Mouse (Mus musculus) intestine, postnatal 0 days (tissue): ENCODE data around the gene Zyx. TPM values are rescaled to one million over a fixed set of nuclear protein-coding genes. Genes with fewer than 3 reads are reported as not detected.
A peak's percentile ranks its signal among the peaks of the same experiment; 100 is the strongest.

Experiments
- ATAC-seq: fragments of 200-750 bp; cut with Nextera tagmentation; 2 replicates; pipeline ENCODE4 v1.8.0; 2017; ENCODE audit warnings: mild to moderate bottlenecking, moderate TSS enrichment, moderate library complexity
- H3K27ac ChIP-seq: fragments of 300-500 bp; sonication (generic); 2 replicates; pipeline ENCODE4 v1.5.1; 2014; ENCODE audit warnings: mild to moderate bottlenecking, low read depth, low read length, moderate library complexity
- H3K27me3 ChIP-seq: fragments of 300-500 bp; sonication (generic); replicated peaks from 2 replicates; pipeline ENCODE4 v1.6.1; 2014; ENCODE audit warnings: low read length, mixed read lengths; ENCODE audit not compliant: control insufficient read depth, insufficient read depth
- H3K36me3 ChIP-seq: fragments of 300-500 bp; sonication (generic); 2 replicates; pipeline ENCODE4 v1.6.1; 2014; ENCODE audit warnings: mild to moderate bottlenecking, moderate library complexity; ENCODE audit not compliant: control insufficient read depth, insufficient read depth
- H3K4me1 ChIP-seq: fragments of 300-500 bp; sonication (generic); replicated peaks from 2 replicates; pipeline ENCODE4 v1.6.1; 2014; ENCODE audit warnings: antibody characterized with exemption, low read length, mixed read lengths; ENCODE audit not compliant: control insufficient read depth, insufficient read depth
- H3K4me2 ChIP-seq: fragments of 300-500 bp; sonication (generic); replicated peaks from 2 replicates; pipeline ENCODE4 v1.6.1; 2014; ENCODE audit warnings: low read depth, mild to moderate bottlenecking, moderate library complexity
- H3K4me3 ChIP-seq: fragments of 300-500 bp; sonication (generic); 2 replicates; pipeline ENCODE4 v1.5.1; 2014; ENCODE audit warnings: low read depth, low read length
- H3K9ac ChIP-seq: fragments of 300-500 bp; sonication (generic); 2 replicates; pipeline ENCODE4 v1.6.1; 2014; ENCODE audit warnings: mild to moderate bottlenecking, low read depth, low read length
- H3K9me3 ChIP-seq: fragments of 300-500 bp; sonication (generic); 2 replicates; pipeline ENCODE4 v1.6.1; 2016; ENCODE audit warnings: mixed run types; ENCODE audit not compliant: control insufficient read depth
- CTCF ChIP-seq: sonication (generic); IDR thresholded peaks from 2 replicates; pipeline ENCODE4 v1.5.1; 2016; ENCODE audit warnings: low read depth, mild to moderate bottlenecking, control low read depth, antibody characterized with exemption, moderate library complexity
- WGBS: fragments of 180-500 bp; shearing (Covaris S2); extraction: QIAGEN DNeasy Blood & Tissue Kit; methylation state at CpG from one replicate; pipeline ENCODE4 v1.1.7; 2014; 5-methylcytosine and 5-hydroxymethylcytosine counted together
- polyA plus RNA-seq: library from polyadenylated mRNA; unstranded; fragments of >200 nt; fragmentation: Nextera tagmentation; extraction: Ambion mirVana; gene quantifications from 2 replicates; pipeline ENCODE4 v1.2.1, GENCODE M21; 2015

Zyx gene
- polyA plus RNA-seq, 1 experiment from 2014 or later, result 54.8 TPM

DNA sequence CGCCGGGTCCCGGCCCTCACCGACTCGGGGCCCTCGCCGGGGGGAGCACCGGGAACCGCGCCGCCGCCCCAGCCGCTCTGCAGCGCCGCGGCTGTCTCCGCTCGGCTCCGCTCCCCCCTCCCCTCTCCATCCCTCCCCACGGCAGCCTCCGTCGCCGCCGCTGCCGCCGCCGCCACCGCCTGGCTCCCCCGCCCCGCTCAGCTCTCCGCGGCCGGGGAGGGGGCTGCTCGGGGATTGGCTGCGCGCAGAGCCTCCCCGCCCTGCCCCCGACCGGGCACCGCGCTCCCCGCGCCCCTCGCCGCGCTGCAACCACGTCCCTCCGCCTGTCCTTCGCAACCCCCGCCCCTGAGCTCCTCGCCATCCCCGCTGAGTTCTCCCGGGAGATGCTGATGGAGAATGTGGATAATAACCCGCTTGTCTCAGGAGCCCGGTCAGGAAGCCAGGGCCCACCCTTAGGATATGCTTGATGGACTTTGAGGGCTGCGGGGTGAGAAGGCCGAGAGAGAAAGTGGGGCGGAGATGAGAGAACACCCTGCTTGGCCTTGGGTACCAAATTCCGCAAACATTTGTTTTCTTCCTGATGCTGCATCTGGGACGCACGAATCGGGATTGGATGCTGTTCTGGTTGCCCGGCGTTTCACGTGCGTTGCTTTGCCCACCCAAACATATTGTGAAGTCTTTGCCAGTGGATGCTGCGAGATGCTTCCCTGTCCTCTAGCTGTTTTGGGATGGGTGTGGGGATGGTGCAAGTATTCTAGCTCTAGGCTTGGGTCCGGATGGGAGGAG lies 24.8 kb upstream of the Zyx start, which contains the start of gene Fam131b:
Fam131b (minus strand) TSS at position 162 of the 786 bp plus-strand sequence.
- TF ChIP-seq CTCF, result no peak
- Histone ChIP-seq H3K4me1 (no peaks in the 10 kb centered on the region), H3K27ac (no peak within 1 kb of the TSS), H3K36me3 (no peaks in the 10 kb centered on the region), H3K9me3 (no peaks in the 10 kb centered on the region), H3K27me3 (peaks cover 37% of the 10 kb centered on the region), H3K9ac (no peak within 1 kb of the TSS), H3K4me3 (peak within 1 kb of the TSS; percentile 56), H3K4me2 (peak within 1 kb of the TSS; percentile 88)
- ATAC-seq, result peak; percentile 19; the same call in 1 of the 2 replicates
- under 1% methylated on average over 44 of the region's 68 CpGs for WGBS

DNA sequence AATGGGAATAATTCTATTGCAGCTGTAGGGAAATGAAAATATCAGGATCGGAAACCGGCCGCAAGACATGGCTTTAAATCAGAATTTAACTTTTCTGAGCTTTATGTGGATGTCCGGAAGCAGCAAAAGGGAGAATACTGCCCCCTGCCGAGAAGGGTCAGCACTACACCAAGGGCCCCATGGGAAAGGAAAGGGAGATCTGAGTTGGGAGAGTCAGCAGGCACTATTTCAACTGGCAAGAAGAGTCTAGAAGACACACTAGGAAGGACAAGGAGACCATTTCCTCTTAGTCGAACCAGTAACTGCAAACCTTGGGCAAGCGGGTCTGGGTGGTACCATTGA lies 24.2 kb upstream of the Zyx start:
- Histone ChIP-seq H3K4me1 (no peaks in the 10 kb centered on the region), H3K9ac (no peak overlapping the region), H3K9me3 (no peaks in the 10 kb centered on the region), H3K36me3 (no peaks in the 10 kb centered on the region), H3K4me3 (peak overlapping the region; percentile 56), H3K27ac (no peak overlapping the region), H3K27me3 (peaks cover 37% of the 10 kb centered on the region), H3K4me2 (peak overlapping the region; percentile 88)
- TF ChIP-seq CTCF, result peak; percentile 86
- ATAC-seq, result no peak
- 5% methylated on average over 7 of the region's 7 CpGs for WGBS

DNA sequence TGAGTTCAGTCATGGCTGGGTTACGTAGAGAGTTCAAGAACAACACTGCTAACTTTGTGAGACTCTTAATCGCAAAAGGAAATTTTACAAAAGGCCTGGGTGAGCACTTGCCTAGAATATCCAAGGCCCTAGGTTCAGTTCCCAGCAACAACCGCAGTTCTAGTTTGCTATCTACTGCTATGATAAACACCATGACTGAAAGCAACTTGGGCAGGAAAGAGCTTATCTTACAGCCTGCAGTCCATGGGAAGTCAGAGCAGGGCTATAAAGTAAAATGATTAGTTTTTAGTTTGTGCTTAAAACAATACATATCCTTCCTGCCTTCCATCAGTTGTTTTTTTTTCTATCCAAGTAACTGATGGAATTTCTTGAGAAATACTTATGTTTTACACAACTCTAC lies 22.9 kb upstream of the Zyx start:
- 89% methylated on average over 3 of the region's 3 CpGs for WGBS

DNA sequence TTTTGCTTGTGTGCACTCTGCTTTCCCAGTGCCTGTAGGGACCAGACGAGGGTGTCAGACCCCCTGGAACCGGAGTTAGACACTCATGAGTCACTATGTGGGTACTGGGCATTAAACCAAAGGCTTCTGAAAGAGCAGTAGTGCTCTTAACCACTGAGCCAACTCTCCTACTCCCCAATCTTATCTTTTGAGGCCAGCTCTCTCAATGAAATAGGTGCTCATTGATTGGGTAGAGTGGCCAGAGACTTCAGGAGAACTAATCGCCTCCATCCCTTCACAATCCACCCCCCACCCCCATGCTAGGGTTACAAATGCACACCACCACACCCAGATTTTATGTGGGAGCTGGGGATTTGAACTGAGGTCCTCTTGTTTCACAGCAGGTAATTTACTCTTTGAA lies 20.7 kb upstream of the Zyx start:
- no peak for ATAC-seq
- no peak overlapping the region for H3K4me2 ChIP-seq
- peaks cover 14% of the 10 kb centered on the region for H3K27me3 ChIP-seq
- TF ChIP-seq CTCF, result no peak
- no peaks in the 10 kb centered on the region for H3K4me1 ChIP-seq
- H3K9me3 ChIP-seq, result no peaks in the 10 kb centered on the region
- H3K4me3 ChIP-seq, result no peak overlapping the region
- 62% methylated on average over 3 of the region's 3 CpGs for WGBS
- H3K27ac ChIP-seq, result no peak overlapping the region
- H3K9ac ChIP-seq, result no peak overlapping the region
- H3K36me3 ChIP-seq, result no peaks in the 10 kb centered on the region

More for the DNA sequence above, 22.9 kb upstream of the Zyx start:
- H3K4me3 ChIP-seq, result no peak overlapping the region
- no peak overlapping the region for H3K27ac ChIP-seq
- H3K36me3 ChIP-seq, result no peaks in the 10 kb centered on the region
- H3K9me3 ChIP-seq, result no peaks in the 10 kb centered on the region
- H3K27me3 ChIP-seq, result peaks cover 29% of the 10 kb centered on the region
- TF ChIP-seq CTCF, result no peak
- no peak overlapping the region for H3K9ac ChIP-seq
- no peak overlapping the region for H3K4me2 ChIP-seq
- ATAC-seq, result no peak
- no peaks in the 10 kb centered on the region for H3K4me1 ChIP-seq

DNA sequence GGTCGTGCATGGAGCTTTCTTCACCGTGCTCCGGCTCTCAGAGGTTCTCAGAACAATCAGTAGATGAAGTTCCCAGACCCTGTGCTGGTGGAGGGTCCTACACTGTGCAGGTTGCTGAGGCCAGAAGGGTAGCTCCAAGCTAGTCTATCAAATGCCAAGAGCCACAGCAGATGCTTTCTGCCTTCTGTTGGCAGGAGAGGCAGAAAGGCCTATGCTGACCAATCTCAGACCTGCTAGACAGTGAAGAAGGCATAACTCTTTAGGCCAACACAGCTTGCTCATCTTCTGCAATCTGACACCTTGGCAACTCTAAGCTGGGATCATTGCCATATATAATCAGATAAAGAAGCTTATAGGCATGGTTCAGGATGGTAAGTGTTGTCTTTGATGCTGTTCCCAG lies 19.2 kb upstream of the Zyx start:
- H3K27me3 ChIP-seq, result no peaks in the 10 kb centered on the region; the same call in 1 of the 2 replicates
- 74% methylated on average over 3 of the region's 3 CpGs for WGBS
- H3K9me3 ChIP-seq, result no peaks in the 10 kb centered on the region
- no peak overlapping the region for H3K4me3 ChIP-seq
- no peak for TF ChIP-seq CTCF
- H3K4me1 ChIP-seq, result no peaks in the 10 kb centered on the region
- H3K4me2 ChIP-seq, result no peak overlapping the region
- H3K27ac ChIP-seq, result no peak overlapping the region
- no peak overlapping the region for H3K9ac ChIP-seq
- ATAC-seq, result no peak
- no peaks in the 10 kb centered on the region for H3K36me3 ChIP-seq

DNA sequence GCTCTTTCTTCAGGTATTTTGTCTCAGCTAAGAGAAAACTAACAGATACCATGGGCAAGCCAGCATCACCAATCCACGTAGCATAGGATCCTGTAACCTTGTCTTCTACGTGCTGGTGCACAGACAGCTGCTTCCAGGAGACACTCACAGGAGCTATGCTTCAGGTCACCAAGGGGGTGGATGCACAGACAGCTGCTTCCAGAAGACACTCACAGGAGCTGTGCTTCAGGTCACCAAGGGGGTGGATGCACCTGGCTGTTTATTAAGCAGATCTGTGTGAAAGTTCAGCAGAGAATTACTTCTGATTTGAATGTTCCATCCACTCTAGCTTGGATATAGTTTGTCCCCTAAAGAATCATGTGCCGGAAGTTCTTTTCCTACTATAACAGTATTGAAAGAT lies 18.5 kb upstream of the Zyx start:
- ATAC-seq, result no peak
- Histone ChIP-seq H3K27ac (no peak overlapping the region), H3K27me3 (no peaks in the 10 kb centered on the region; the same call in 1 of the 2 replicates), H3K9me3 (no peaks in the 10 kb centered on the region), H3K4me3 (no peak overlapping the region), H3K36me3 (no peaks in the 10 kb centered on the region), H3K4me1 (no peaks in the 10 kb centered on the region), H3K4me2 (no peak overlapping the region), H3K9ac (no peak overlapping the region)
- no peak for TF ChIP-seq CTCF
- WGBS, result 88% methylated on average over 3 of the region's 3 CpGs
